Mouse (Mus musculus): ENCODE measurements at regions not wholly inside any gene's neighbourhood (a gene's known extent, or its start where the extent isn't known, plus 50 kb on each side); places are given as distances from the start of the nearest gene placed in this dataset.

GRCm38 (mm10) chr1:189485336-189485735 lies 83.3 kb upstream of the Kcnk2 start:
- TF ChIP-seq CTCF (IDR thresholded peaks at IDR 0.05; ENCODE audit: control insufficient read depth, insufficient read depth, insufficient read length) = no peak
- TF ChIP-seq MAX (IDR thresholded peaks at IDR 0.05) = no peak
- no peak for TF ChIP-seq USF1 (IDR thresholded peaks at IDR 0.05; ENCODE audit: low read depth)

All from C2C12 (cell line).